Mouse (Mus musculus) MEL (cell line): ENCODE results near the gene Ckap5. TPM values are rescaled to one million over a fixed set of nuclear protein-coding genes. Genes with fewer than 3 reads are reported as not detected.

ENCODE experiments used
- DNase-seq: peaks from one replicate; pipeline ENCODE4 v3.0.0; 2011; ENCODE audit warnings: low read depth, low spot score
- H3K27ac ChIP-seq: 2 replicates; pipeline ENCODE4 v1.5.1; 2012; ENCODE audit warnings: low read depth, mild to moderate bottlenecking, control low read depth, low read length, moderate library complexity; ENCODE audit not compliant: control insufficient read depth
- H3K27me3 ChIP-seq, 2 experiments: fragments of 150-350 bp in 1 of 2; sonication (generic) in 1 of 2; 2 replicates each; pipeline ENCODE4 v1.6.1; 2012; ENCODE audit warnings: low read length in 2 of 2, mild to moderate bottlenecking in 2 of 2, improper control_type of control experiment in 1 of 2, moderate library complexity in 1 of 2; ENCODE audit not compliant: insufficient read depth in 2 of 2, control insufficient read depth in 1 of 2
- H3K36me3 ChIP-seq, 2 experiments: 2 replicates each; pipeline ENCODE4 v1.6.1; 2012 to 2014; ENCODE audit warnings: low read length in 2 of 2, improper control_type of control experiment in 1 of 2, inconsistent platforms in 1 of 2, mild to moderate bottlenecking in 1 of 2; ENCODE audit not compliant: insufficient read depth in 2 of 2, control insufficient read depth in 1 of 2
- H3K4me1 ChIP-seq, 2 experiments: fragments of 150-350 bp in 1 of 2; sonication (generic) in 1 of 2; 2 replicates each; pipeline ENCODE4 v1.6.1; 2012; ENCODE audit warnings: low read length in 2 of 2, improper control_type of control experiment in 1 of 2, mild to moderate bottlenecking in 1 of 2; ENCODE audit not compliant: insufficient read depth in 2 of 2, control insufficient read depth in 1 of 2
- H3K4me3 ChIP-seq, 2 experiments: fragments of 150-350 bp in 1 of 2; sonication (generic) in 1 of 2; 2 replicates each; pipeline ENCODE4 v1.5.1; 2012; ENCODE audit warnings: low read depth in 2 of 2, low read length in 2 of 2, mild to moderate bottlenecking in 2 of 2, moderate library complexity in 2 of 2, control low read depth in 1 of 2, improper control_type of control experiment in 1 of 2; ENCODE audit not compliant: control insufficient read depth in 1 of 2, insufficient read depth in 1 of 2
- H3K79me2 ChIP-seq: 2 replicates; pipeline ENCODE4 v1.6.1; 2012; ENCODE audit warnings: mild to moderate bottlenecking, low read length, moderate library complexity; ENCODE audit not compliant: control insufficient read depth, poor library complexity, insufficient read depth
- H3K9ac ChIP-seq: 2 replicates; pipeline ENCODE4 v1.6.1; 2012; ENCODE audit warnings: low read depth, mild to moderate bottlenecking, control low read depth, low read length, moderate library complexity; ENCODE audit not compliant: control insufficient read depth, poor library complexity, severe bottlenecking
- H3K9me3 ChIP-seq: fragments of 150-350 bp; sonication (generic); replicated peaks from 2 replicates; pipeline ENCODE4 v1.6.1; 2012; ENCODE audit warnings: mild to moderate bottlenecking, low read length, improper control_type of control experiment, moderate library complexity; ENCODE audit not compliant: insufficient read depth
- BHLHE40 ChIP-seq: IDR thresholded peaks from 2 replicates; pipeline ENCODE4 v1.6.1; 2012; ENCODE audit warnings: low read depth, mild to moderate bottlenecking, inconsistent platforms, low read length, improper control_type of control experiment, borderline replicate concordance
- CHD1 ChIP-seq: IDR thresholded peaks from 2 replicates; pipeline ENCODE4 v1.6.1; 2012; ENCODE audit warnings: low read depth, mild to moderate bottlenecking, inconsistent platforms, low read length, improper control_type of control experiment
- CTCF ChIP-seq, 3 experiments: IDR thresholded peaks in 2 of 3; conservative IDR thresholded peaks in 1 of 3; 2 replicates each; pipeline ENCODE4 v1.5.1; 2011 to 2012; ENCODE audit warnings: low read length in 3 of 3, low read depth in 2 of 3, mild to moderate bottlenecking in 2 of 3, improper control_type of control experiment in 1 of 3, inconsistent platforms in 1 of 3, mixed read lengths in 1 of 3, moderate library complexity in 1 of 3; ENCODE audit not compliant: control insufficient read depth in 1 of 3, insufficient read depth in 1 of 3, poor library complexity in 1 of 3, severe bottlenecking in 1 of 3
- E2F4 ChIP-seq: IDR thresholded peaks from 2 replicates; pipeline ENCODE4 v1.6.1; 2011; ENCODE audit warnings: low read depth, low read length, improper control_type of control experiment, borderline replicate concordance
- ELF1 ChIP-seq: IDR thresholded peaks from 2 replicates; pipeline ENCODE4 v1.6.1; 2014; ENCODE audit warnings: low read depth, mild to moderate bottlenecking, inconsistent platforms, low read length, improper control_type of control experiment, moderate library complexity
- EP300 ChIP-seq, 2 experiments: IDR thresholded peaks; 2 replicates each; pipeline ENCODE4 v1.6.1; 2011; ENCODE audit warnings: improper control_type of control experiment in 2 of 2, low read length in 2 of 2, low read depth in 1 of 2, mild to moderate bottlenecking in 1 of 2
- GABPA ChIP-seq: IDR thresholded peaks from 2 replicates; pipeline ENCODE4 v1.6.1; 2012; ENCODE audit warnings: low read depth, mild to moderate bottlenecking, inconsistent platforms, low read length, improper control_type of control experiment, moderate library complexity
- JUND ChIP-seq: IDR thresholded peaks from 2 replicates; pipeline ENCODE4 v1.6.1; 2011; ENCODE audit warnings: low read depth, mild to moderate bottlenecking, improper control_type of control experiment, low read length
- MAX ChIP-seq: IDR thresholded peaks from 2 replicates; pipeline ENCODE4 v1.6.1; 2011; ENCODE audit warnings: low read length, improper control_type of control experiment
- MYB ChIP-seq: IDR thresholded peaks from 2 replicates; pipeline ENCODE4 v1.6.1; 2011; ENCODE audit warnings: mild to moderate bottlenecking, low read depth, low read length, improper control_type of control experiment
- POLR2A ChIP-seq, 2 experiments: IDR thresholded peaks; 2 replicates each; pipeline ENCODE4 v1.6.1; 2011 to 2012; ENCODE audit warnings: low read length in 2 of 2, mild to moderate bottlenecking in 2 of 2, control low read depth in 1 of 2, improper control_type of control experiment in 1 of 2, low read depth in 1 of 2, moderate library complexity in 1 of 2; ENCODE audit not compliant: control insufficient read depth in 1 of 2, insufficient read depth in 1 of 2, poor library complexity in 1 of 2
- RAD21 ChIP-seq: IDR thresholded peaks from 2 replicates; pipeline ENCODE4 v1.6.1; 2011; ENCODE audit warnings: mild to moderate bottlenecking, low read depth, low read length, improper control_type of control experiment
- RCOR1 ChIP-seq: IDR thresholded peaks from 2 replicates; pipeline ENCODE4 v1.6.1; 2012; ENCODE audit warnings: low read depth, mild to moderate bottlenecking, inconsistent platforms, low read length, improper control_type of control experiment
- SIN3A ChIP-seq: IDR thresholded peaks from 2 replicates; pipeline ENCODE4 v1.6.1; 2012; ENCODE audit warnings: low read length, improper control_type of control experiment, inconsistent platforms
- SMC3 ChIP-seq: IDR thresholded peaks from 2 replicates; pipeline ENCODE4 v1.6.1; 2011; ENCODE audit warnings: low read depth, low read length, improper control_type of control experiment
- TAL1 ChIP-seq: IDR thresholded peaks from 2 replicates; pipeline ENCODE4 v1.6.1; 2012; ENCODE audit warnings: mild to moderate bottlenecking, inconsistent platforms, low read length, moderate library complexity, mixed read lengths
- TBP ChIP-seq: IDR thresholded peaks from 2 replicates; pipeline ENCODE4 v1.8.0; 2011; ENCODE audit warnings: low read depth, low read length, improper control_type of control experiment
- TCF12 ChIP-seq: IDR thresholded peaks from 2 replicates; pipeline ENCODE4 v1.6.1; 2014; ENCODE audit warnings: low read depth, mild to moderate bottlenecking, inconsistent platforms, low read length, improper control_type of control experiment, moderate library complexity
- UBTF ChIP-seq: IDR thresholded peaks from 2 replicates; pipeline ENCODE4 v1.6.1; 2012; ENCODE audit warnings: low read depth, mild to moderate bottlenecking, inconsistent platforms, low read length, improper control_type of control experiment, moderate library complexity, borderline replicate concordance; ENCODE audit not compliant: insufficient read depth
- USF2 ChIP-seq, 2 experiments: IDR thresholded peaks; 2 replicates each; pipeline ENCODE4 v1.6.1; 2011 to 2012; ENCODE audit warnings: improper control_type of control experiment in 2 of 2, low read length in 2 of 2, borderline replicate concordance in 1 of 2, inconsistent platforms in 1 of 2, low read depth in 1 of 2, mild to moderate bottlenecking in 1 of 2; ENCODE audit not compliant: insufficient read depth in 1 of 2
- ZMIZ1 ChIP-seq: IDR thresholded peaks from 2 replicates; pipeline ENCODE4 v1.6.1; 2012; ENCODE audit warnings: low read depth, mild to moderate bottlenecking, inconsistent platforms, low read length, improper control_type of control experiment, moderate library complexity
- ZNF384 ChIP-seq: IDR thresholded peaks from 2 replicates; pipeline ENCODE4 v1.6.1; 2012; ENCODE audit warnings: low read depth, mild to moderate bottlenecking, inconsistent platforms, low read length, improper control_type of control experiment
- polyA plus RNA-seq, 2 experiments: library from polyadenylated mRNA; stranded (reverse) in 1 of 2; unstranded in 1 of 2; fragments of >175 nt in 1 of 2; fragments of >200 nt in 1 of 2; gene quantifications; 2 replicates each; pipeline versions ENCODE4 v1.2.1 to v1.2.4; 2012; ENCODE audit warnings: low replicate concordance in 2 of 2, low read depth in 1 of 2; ENCODE audit not compliant: insufficient read length in 2 of 2, insufficient read depth in 1 of 2, missing spikeins in 1 of 2
- total RNA-seq: library from RNA; depleted of rRNA; stranded (reverse); fragments of 300-350 nt; gene quantifications from 2 replicates; pipeline ENCODE4 v1.2.3, GENCODE M21; 2012

Ckap5 gene
- total and polyA plus RNA-seq, 3 experiments = 44.0 to 57.1 (median 45.3) TPM

DNA sequence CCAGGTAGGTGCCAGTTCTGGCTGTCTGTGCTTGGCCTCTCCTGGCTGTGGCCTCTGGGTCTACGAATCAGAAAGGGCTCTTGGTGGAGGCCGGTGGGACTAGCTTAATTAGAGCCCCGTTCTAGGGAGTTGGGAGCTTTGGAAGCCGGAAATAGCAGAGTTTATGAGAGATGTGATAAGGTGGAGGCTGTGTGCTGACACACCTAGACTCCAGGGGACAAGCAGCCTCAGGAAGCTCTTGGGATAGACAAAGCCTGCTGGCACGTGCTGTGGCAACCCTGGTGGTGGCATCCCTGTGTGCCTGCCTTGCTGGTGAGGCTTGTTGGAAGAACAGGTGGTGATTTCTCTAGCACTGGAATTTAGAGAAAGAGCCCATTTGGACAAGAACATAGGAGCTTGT lies 128.8 kb downstream of the Ckap5 start:
- H3K9me3 ChIP-seq = no peaks in the 10 kb centered on the region
- peaks cover 0 to 3% of the 10 kb centered on the region in 2 experiments; a peak in 2 of 4 replicates for H3K4me1 ChIP-seq
- H3K9ac ChIP-seq = no peak overlapping the region
- DNase-seq = no peak
- no peaks in the 10 kb centered on the region for H3K27me3 ChIP-seq
- no peaks in the 10 kb centered on the region; a peak in 3 of 4 replicates for H3K36me3 ChIP-seq
- no peak overlapping the region for H3K4me3 ChIP-seq
- peaks cover 9% of the 10 kb centered on the region for H3K79me2 ChIP-seq
- TF ChIP-seq TAL1 (no peak), MAX (no peak), ZMIZ1 (no peak), ELF1 (no peak), CHD1 (no peak), RCOR1 (no peak), BHLHE40 (no peak), SMC3 (no peak), USF2 (IDR thresholded peaks at IDR 0.05; ENCODE audit: borderline replicate concordance in 1 of 2, insufficient read depth in 1 of 2, low read depth in 1 of 2, low read length in 2 of 2) (no peak), SIN3A (no peak), UBTF (no peak), POLR2A (IDR thresholded peaks at IDR 0.05; ENCODE audit: control insufficient read depth in 1 of 2, insufficient read depth in 1 of 2, low read depth in 1 of 2, low read length in 2 of 2, poor library complexity in 1 of 2) (no peak), TCF12 (no peak), CTCF (IDR thresholded peaks at IDR 0.05 in 2 of 3, conservative IDR thresholded peaks at IDR 0.05 in 1 of 3; ENCODE audit: control insufficient read depth in 1 of 3, insufficient read depth in 1 of 3, low read depth in 2 of 3, low read length in 3 of 3, poor library complexity in 1 of 3, severe bottlenecking in 1 of 3) (no peak), TBP (no peak), ZNF384 (no peak), RAD21 (no peak), MYB (no peak), E2F4 (no peak)
- no peak overlapping the region for H3K27ac ChIP-seq

DNA sequence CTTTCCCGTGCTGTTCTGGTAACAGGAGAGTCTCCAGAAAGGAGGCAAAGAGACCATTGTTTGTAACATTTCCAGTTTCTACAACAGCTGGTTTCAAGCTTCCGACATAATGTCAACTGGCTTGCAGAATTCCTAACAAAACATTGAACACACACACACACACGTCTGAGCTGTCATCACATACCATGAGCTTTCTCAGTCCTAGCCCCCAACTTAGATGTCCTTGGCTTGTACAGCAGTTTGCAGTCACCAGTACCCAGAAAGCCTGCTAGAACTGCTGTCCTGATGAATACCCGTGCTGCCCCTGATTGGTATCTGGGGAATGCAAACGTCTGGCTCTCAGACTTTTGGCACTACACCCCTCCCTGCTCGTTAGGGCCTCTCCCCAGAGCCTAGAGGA lies 129.3 kb downstream of the Ckap5 start:
- TF ChIP-seq EP300 (IDR thresholded peaks at IDR 0.05; ENCODE audit: low read depth in 1 of 2, low read length in 2 of 2) = no peak
- TF ChIP-seq CHD1 = no peak
- no peak for TF ChIP-seq TAL1
- no peak for TF ChIP-seq ZMIZ1
- TF ChIP-seq TCF12 = no peak
- no peak for TF ChIP-seq ZNF384
- no peak for TF ChIP-seq JUND
- TF ChIP-seq SIN3A = no peak
- TF ChIP-seq GABPA = no peak
- no peak for TF ChIP-seq TBP
- TF ChIP-seq, all 39 proteins: peak for 0
- Histone ChIP-seq H3K4me1 (peaks cover 0 to 3% of the 10 kb centered on the region in 2 experiments; a peak in 2 of 4 replicates), H3K9ac (no peak overlapping the region), H3K27ac (no peak overlapping the region), H3K4me3 (no peak overlapping the region), H3K79me2 (peaks cover 7% of the 10 kb centered on the region), H3K9me3 (no peaks in the 10 kb centered on the region), H3K27me3 (no peaks in the 10 kb centered on the region), H3K36me3 (no peaks in the 10 kb centered on the region; a peak in 3 of 4 replicates)
- no peak for DNase-seq
